Mouse (Mus musculus) adrenal gland, postnatal 10 days (tissue): ENCODE data around the gene Ston2. TPM values are rescaled to one million over a fixed set of nuclear protein-coding genes. Genes with fewer than 3 reads are reported as not detected.
A peak's percentile ranks its signal among the peaks of the same experiment; 100 is the strongest.
"Not testable (repeated sequence)": the region's sequence is repeated elsewhere in the genome, so short reads cannot be mapped to it uniquely, and the experiment has no call there.

ENCODE experiments used
- DNase-seq: peaks from one replicate; pipeline ENCODE4 v3.0.0; 2021; ENCODE audit warnings: mixed read lengths
- microRNA-seq: library from miRNA; unstranded; fragments of <30 nt; microRNA quantifications from one replicate; pipeline ENCODE4 v1.2.0, GENCODE M21; 2021
- total RNA-seq, 2 experiments: library from RNA; stranded (reverse); gene quantifications; 2 replicates each; pipeline ENCODE4 v1.2.3; 2021

Ston2 gene
- total RNA-seq, 2 experiments from 2014 or later, result 10.0 to 12.9 TPM

DNA sequence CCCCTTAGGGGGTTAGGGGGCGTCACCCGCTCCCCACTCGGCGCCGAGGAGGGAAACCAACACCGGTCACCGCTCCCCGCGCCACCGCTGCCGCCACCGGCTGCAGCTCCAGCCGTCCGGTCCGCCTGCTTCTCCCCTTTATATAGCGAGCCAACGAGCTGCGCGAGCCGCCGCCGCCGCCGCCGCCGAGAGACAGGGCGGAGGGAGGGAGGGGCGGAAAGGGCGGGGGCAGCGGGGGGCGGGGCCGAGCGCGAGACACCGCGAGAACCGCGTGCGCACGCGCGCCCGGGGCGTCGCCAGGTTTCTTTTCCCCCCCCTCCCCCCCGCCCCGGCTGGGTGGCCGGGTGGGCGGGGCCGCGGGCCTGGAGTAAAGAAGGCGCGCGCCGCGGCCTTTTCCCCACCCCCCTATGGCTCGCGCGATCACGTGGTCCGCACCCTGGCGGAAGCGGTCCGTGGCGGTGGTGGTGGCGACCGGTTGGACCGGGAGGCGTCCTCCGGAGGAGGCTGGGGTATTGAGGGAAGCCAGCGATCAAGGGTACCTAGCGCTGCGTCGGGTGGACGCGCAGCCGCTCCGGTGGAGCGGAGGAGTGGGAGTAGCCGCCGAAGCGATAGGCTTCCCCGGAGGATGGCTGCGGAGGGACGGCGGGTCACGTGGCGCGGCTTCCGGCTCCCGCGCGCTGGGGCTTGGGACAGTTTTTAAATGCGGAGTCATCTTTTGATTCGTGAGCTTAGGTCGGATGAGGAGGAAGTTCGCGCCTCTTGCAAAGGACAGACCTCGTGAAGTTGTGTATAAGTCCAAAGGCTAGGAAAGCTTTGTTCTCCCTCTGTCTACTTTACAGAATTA lies 198.1 kb downstream of the Ston2 start, which contains the start of gene Gtf2a1:
Gene Gtf2a1, minus strand, starts transcription at position 641 of the 844 bp plus-strand sequence.
- peak; percentile 97 for DNase-seq

DNA sequence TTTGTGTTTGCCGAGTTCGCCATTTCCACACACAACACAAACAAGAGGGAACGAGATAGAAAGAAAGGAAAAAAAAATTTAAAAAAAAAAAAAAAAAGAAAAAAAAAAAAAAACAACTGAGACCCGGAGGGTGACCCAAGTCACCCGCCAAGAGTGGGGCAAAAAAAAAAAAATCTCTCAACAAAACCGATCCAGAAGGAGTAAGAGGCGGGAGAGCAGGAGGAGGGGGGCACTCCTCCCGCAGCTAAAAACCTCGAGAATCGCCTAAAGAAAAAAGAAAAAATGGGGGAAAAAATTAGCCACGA lies 198.7 kb downstream of the Ston2 start:
- DNase-seq, result no peak

DNA sequence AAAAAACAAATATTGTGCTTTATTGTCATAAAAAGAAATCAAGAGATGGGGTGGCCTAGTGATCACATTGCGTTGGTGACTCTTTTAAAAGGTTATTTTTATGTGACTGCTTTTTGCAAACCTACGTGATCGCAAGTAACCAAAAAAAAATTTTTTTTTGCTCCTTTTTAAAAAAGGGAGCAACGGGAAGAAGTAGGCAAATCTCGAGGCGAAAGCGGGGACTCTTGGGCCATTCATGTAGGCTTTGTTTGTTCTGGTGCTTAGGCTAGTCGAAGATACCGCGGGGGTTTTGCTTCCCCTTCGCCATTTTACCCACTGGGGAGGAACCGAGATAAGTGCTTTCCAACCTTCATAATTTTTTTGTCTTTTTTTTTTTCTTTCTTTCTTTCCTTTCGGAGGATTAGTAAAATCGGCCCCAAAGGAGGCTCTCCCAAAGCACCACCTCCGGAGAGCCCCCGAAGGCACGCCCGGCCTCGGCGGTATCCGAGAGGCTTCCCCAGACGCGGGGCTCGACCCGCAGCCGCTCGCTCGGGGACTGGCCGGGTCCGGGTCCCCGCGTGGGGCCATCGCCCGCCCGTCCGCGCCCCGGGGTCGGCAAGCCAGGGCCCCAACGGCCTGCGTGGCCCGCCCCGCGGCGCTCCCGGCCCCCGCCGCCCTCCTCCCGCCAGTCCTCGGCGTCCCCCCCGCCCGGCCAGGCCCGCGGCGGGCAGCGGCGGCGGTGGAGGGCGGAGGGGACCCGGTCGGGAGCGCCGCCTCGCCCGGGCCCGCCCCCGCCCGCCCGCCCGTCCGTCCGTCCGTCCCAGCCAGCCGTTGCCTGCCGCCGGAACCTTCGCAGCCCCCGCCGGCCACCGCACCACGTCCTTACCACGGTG lies 199.3 kb downstream of the Ston2 start:
- DNase-seq, result peak; percentile 67

DNA sequence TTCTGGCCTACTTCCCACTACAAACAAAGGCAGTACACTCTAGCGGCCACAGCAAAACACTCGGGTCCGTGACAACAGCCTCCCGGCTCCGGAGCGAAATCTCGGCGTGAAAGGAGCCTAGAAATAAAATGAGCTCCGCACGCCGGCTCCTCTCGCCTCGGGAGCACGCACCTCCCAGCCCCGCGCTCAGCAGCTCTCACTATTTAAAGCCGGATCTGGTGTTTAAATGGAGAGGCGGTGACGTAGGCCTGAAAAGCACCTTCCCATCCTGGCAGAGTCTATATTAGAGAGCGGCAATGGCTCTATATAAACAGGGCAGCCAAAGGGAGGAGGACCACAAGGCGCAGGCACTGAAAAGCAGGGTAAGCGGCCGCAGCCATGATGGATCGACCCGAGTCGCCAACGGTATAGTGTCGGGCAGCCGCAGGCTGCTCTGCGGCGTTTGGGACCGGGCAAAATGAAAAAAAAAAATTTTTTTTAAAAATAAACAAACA lies 200.0 kb downstream of the Ston2 start:
- DNase-seq, result peak; percentile 97

DNA sequence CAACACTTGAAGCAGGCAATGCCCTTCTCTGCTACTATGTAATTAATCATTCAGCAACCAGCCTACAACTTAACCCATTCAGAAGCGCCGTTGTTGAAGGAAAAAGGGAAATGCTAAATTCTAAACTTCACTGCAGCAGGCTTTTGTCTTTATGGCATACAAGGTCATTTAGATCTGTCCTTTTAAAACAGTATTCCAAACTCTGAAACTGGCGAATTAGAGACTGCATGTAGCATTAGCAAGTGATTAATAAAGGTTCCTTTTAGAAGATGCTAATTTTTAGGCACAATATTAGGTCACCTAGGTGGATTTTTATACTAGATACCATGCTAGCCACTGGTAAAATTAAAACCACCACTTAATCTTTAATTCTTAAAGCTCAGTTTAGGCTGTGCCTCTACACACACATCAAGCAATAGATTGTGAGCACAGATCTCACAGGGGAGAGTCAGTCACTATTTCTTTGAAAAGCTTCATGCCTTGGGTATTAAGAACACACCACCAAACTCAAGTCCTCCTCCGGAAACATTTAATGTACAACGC lies 200.6 kb downstream of the Ston2 start:
- no peak for DNase-seq

DNA sequence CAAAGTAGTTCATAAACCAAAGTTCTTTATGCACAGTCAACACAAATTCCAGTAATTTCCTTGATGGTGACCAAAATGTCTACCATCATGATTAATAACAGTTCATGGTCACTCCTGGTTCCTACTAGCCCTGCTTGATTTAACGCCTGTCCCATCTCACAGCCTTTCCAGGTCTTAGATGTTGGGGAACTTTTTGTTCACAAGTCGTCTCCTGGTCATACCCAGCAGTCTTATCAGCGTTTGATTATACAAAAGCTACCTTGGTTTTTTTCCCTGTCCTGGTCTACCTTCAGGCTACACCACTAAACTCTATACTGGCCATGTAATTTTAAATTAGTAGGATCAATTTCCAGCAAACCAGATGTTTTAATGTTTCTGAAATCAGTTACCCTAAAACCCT lies 201.1 kb downstream of the Ston2 start:
- DNase-seq, result no peak

DNA sequence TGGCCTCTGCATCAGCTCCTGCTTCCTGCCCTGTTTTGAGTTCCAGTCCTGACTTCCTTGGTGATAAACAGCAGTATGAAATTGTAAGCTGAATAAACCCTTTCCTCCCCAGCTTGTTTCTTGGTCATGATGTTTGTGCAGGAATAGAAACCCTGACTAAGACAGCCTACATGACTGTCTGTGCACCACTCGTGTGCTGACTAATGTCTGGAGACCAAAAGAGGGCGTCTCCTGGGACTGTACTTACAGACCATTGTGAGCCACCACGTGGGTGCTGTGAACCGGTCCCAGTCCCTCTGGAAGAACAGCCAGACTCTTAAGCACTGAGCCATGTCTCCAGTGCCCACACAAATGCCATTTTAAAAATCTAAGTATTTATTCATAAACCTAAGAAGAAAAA lies 202.4 kb downstream of the Ston2 start:
- not testable (repeated sequence) for DNase-seq

DNA sequence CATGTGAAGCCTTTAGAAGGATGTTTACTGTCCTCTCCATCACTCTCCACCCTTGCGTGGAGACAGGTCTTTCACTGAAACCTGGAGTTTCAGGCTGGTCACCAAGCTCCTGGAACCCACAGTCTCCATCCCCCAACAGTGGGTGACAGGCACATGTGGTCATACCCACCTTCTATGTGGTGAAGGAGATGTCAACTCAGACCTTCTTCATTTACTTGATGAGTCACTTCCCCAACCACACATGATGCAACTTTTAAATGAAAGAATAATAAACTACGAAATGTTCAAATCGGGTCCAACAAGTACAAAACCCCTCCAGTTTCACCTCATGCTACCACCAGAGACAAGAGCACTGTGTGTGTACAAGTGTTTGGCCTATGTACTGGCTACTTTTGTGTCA lies 203.0 kb downstream of the Ston2 start:
- DNase-seq, result no peak

DNA sequence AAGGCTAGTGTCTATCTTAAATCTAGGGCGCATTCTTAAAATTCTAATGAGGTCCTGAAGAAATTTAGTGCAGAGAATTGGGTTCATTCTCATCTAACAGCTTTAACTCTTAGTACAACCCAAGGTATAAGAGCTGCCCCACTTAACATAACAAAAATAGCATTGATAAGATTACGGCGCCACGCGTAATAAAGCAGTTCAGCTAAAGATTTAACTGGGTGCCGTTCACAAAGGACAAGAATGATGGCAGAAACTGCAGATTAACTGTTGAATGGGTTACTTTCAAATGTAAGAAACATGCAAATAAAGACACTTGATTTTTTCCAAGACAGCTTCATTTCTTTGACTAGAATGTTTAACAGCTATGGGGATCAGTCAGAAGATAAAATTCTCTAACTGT lies 204.8 kb downstream of the Ston2 start:
- DNase-seq, result no peak

Small RNAs within 50 kb of the gene (microRNA-seq; reads per million reads assigned to microRNA genes)
- gene Gm22015, result not detected

Other genes with a start within 250 kb of the Ston2 start
- gene Gtf2a1, start 197.9 kb downstream of the Ston2 start, total RNA-seq, result 10 to 100 TPM; 39.9 to 41.9 TPM
- gene Sel1l, start 60.8 kb upstream of the Ston2 start, total RNA-seq, result 100 to 1,000 TPM; 122 to 151 TPM